Mouse (Mus musculus): ENCODE data around the gene Sfxn5. TPM values are rescaled to one million over a fixed set of nuclear protein-coding genes. Genes with fewer than 3 reads are reported as not detected.

Sfxn5 gene
- total and polyA plus RNA-seq, 2 experiments from 2014 or later, result 108 to 151 TPM

GRCm38 (mm10) chr6:85314064-85314798, 19.0 kb downstream of the Sfxn5 start:
- Histone ChIP-seq H3K4me3 (ENCODE audit: low read length) (no peak overlapping the region), H3K9me3 (ENCODE audit: low read length) (no peaks in the 10 kb centered on the region), H3K4me2 (ENCODE audit: low read depth, low read length) (no peak overlapping the region), H3K9ac (replicated peaks; ENCODE audit: low read length) (no peak overlapping the region), H3K36me3 (ENCODE audit: insufficient read depth, low read length) (no peaks in the 10 kb centered on the region; the same call in 1 of the 2 replicates), H3K4me1 (ENCODE audit: insufficient read depth, low read length) (peaks cover 6% of the 10 kb centered on the region; the same call in 1 of the 2 replicates), H3K27me3 (ENCODE audit: insufficient read depth, low read length) (no peaks in the 10 kb centered on the region), H3K27ac (peak overlapping the region; percentile 78)
- WGBS, result 35% methylated on average over 9 of the region's 9 CpGs
- DNase-seq (ENCODE audit: low spot score) (peak; percentile 11), ATAC-seq (no peak; the same call in 1 of the 2 replicates)
- TF ChIP-seq CTCF (IDR thresholded peaks at IDR 0.05; ENCODE audit: low read depth), result no peak

GRCm38 (mm10) chr6:85307894-85308293, 25.3 kb downstream of the Sfxn5 start:
- ATAC-seq (0 out of 2 replicates have a peak, but pooled peaks have one; percentile 30), DNase-seq (ENCODE audit: low spot score) (peak; percentile 43)
- no peak for TF ChIP-seq CTCF (IDR thresholded peaks at IDR 0.05; ENCODE audit: low read depth)
- Histone ChIP-seq H3K4me2 (ENCODE audit: low read depth, low read length) (no peak overlapping the region), H3K9me3 (ENCODE audit: low read length) (no peaks in the 10 kb centered on the region), H3K27me3 (ENCODE audit: insufficient read depth, low read length) (no peaks in the 10 kb centered on the region), H3K36me3 (ENCODE audit: insufficient read depth, low read length) (no peaks in the 10 kb centered on the region), H3K9ac (replicated peaks; ENCODE audit: low read length) (no peak overlapping the region), H3K4me3 (ENCODE audit: low read length) (no peak overlapping the region), H3K4me1 (ENCODE audit: insufficient read depth, low read length) (no peaks in the 10 kb centered on the region), H3K27ac (no peak overlapping the region)
- 40% methylated on average over 4 of the region's 4 CpGs for WGBS

GRCm38 (mm10) chr6:85306375-85306774, 26.8 kb downstream of the Sfxn5 start:
- Histone ChIP-seq H3K36me3 (ENCODE audit: insufficient read depth, low read length) (no peaks in the 10 kb centered on the region), H3K27me3 (ENCODE audit: insufficient read depth, low read length) (no peaks in the 10 kb centered on the region), H3K27ac (no peak overlapping the region), H3K4me1 (ENCODE audit: insufficient read depth, low read length) (no peaks in the 10 kb centered on the region), H3K4me3 (ENCODE audit: low read length) (no peak overlapping the region), H3K9me3 (ENCODE audit: low read length) (no peaks in the 10 kb centered on the region), H3K4me2 (ENCODE audit: low read depth, low read length) (no peak overlapping the region), H3K9ac (replicated peaks; ENCODE audit: low read length) (no peak overlapping the region)
- ATAC-seq (no peak), DNase-seq (ENCODE audit: low spot score) (no peak)
- WGBS, result 91% methylated on average over 3 of the region's 3 CpGs
- TF ChIP-seq CTCF (IDR thresholded peaks at IDR 0.05; ENCODE audit: low read depth), result no peak

GRCm38 (mm10) chr6:85305826-85306225, 27.4 kb downstream of the Sfxn5 start:
- no peaks in the 10 kb centered on the region for H3K27me3 ChIP-seq (ENCODE audit: insufficient read depth, low read length)
- H3K4me2 ChIP-seq (ENCODE audit: low read depth, low read length), result no peak overlapping the region
- no peak overlapping the region for H3K4me3 ChIP-seq (ENCODE audit: low read length)
- H3K4me1 ChIP-seq (ENCODE audit: insufficient read depth, low read length), result no peaks in the 10 kb centered on the region
- H3K9ac ChIP-seq (replicated peaks; ENCODE audit: low read length), result no peak overlapping the region
- DNase-seq (ENCODE audit: low spot score) (no peak), ATAC-seq (no peak)
- H3K9me3 ChIP-seq (ENCODE audit: low read length), result no peaks in the 10 kb centered on the region
- TF ChIP-seq CTCF (IDR thresholded peaks at IDR 0.05; ENCODE audit: low read depth), result no peak
- no peak overlapping the region for H3K27ac ChIP-seq
- H3K36me3 ChIP-seq (ENCODE audit: insufficient read depth, low read length), result no peaks in the 10 kb centered on the region

GRCm38 (mm10) chr6:85304966-85305365, 28.3 kb downstream of the Sfxn5 start:
- no peak for ATAC-seq
- Histone ChIP-seq H3K27me3 (ENCODE audit: insufficient read depth, low read length) (no peaks in the 10 kb centered on the region), H3K4me1 (ENCODE audit: insufficient read depth, low read length) (no peaks in the 10 kb centered on the region), H3K4me3 (ENCODE audit: low read length) (no peak overlapping the region), H3K9ac (replicated peaks; ENCODE audit: low read length) (no peak overlapping the region), H3K36me3 (ENCODE audit: insufficient read depth, low read length) (no peaks in the 10 kb centered on the region), H3K4me2 (ENCODE audit: low read depth, low read length) (no peak overlapping the region), H3K27ac (no peak overlapping the region), H3K9me3 (ENCODE audit: low read length) (no peaks in the 10 kb centered on the region)
- TF ChIP-seq CTCF (IDR thresholded peaks at IDR 0.05; ENCODE audit: low read depth), result no peak
- DNase-seq (ENCODE audit: low spot score), result no peak
- WGBS, result 57% methylated on average over 5 of the region's 5 CpGs

- no peak for TF ChIP-seq CTCF (IDR thresholded peaks at IDR 0.05; ENCODE audit: low read depth)
- 17% methylated on average over 3 of the region's 3 CpGs for WGBS
- ATAC-seq, result peak; percentile 95
Measured at GRCm38 (mm10) chr6:85302326-85303055, 30.7 kb downstream of the Sfxn5 start.

More at GRCm38 (mm10) chr6:85302326-85303055, 30.7 kb downstream of the Sfxn5 start:
- Histone ChIP-seq H3K4me2 (ENCODE audit: low read depth, low read length) (0 out of 2 replicates have a peak overlapping the region, but pooled peaks have one; percentile 5), H3K4me1 (ENCODE audit: insufficient read depth, low read length) (no peaks in the 10 kb centered on the region), H3K27ac (peak overlapping the region; percentile 87), H3K27me3 (ENCODE audit: insufficient read depth, low read length) (no peaks in the 10 kb centered on the region), H3K9ac (replicated peaks; ENCODE audit: low read length) (no peak overlapping the region), H3K36me3 (ENCODE audit: insufficient read depth, low read length) (no peaks in the 10 kb centered on the region), H3K9me3 (ENCODE audit: low read length) (no peaks in the 10 kb centered on the region), H3K4me3 (ENCODE audit: low read length) (no peak overlapping the region)
- peak; percentile 94 for DNase-seq (ENCODE audit: low spot score)

Data from hindbrain, postnatal 0 days (tissue).